Mouse (Mus musculus) forebrain, embryonic 15.5 days (tissue): ENCODE data around the gene Wdr4. TPM values are rescaled to one million over a fixed set of nuclear protein-coding genes. Genes with fewer than 3 reads are reported as not detected.
"Not testable (repeated sequence)": the region's sequence is repeated elsewhere in the genome, so short reads cannot be mapped to it uniquely, and the experiment has no call there.

ENCODE experiments used
- ATAC-seq: fragments of 200-750 bp; cut with Nextera tagmentation; replicated peaks from 2 replicates; pipeline ENCODE4 v1.8.0; 2017; ENCODE audit warnings: mild to moderate bottlenecking, moderate TSS enrichment, moderate library complexity
- H3K27ac ChIP-seq: fragments of 300-500 bp; sonication (generic); replicated peaks from 2 replicates; pipeline ENCODE4 v1.5.1; 2015; ENCODE audit warnings: mild to moderate bottlenecking, inconsistent platforms
- H3K27me3 ChIP-seq: fragments of 300-500 bp; sonication (generic); 2 replicates; pipeline ENCODE4 v1.6.1; 2015; ENCODE audit warnings: inconsistent platforms
- H3K36me3 ChIP-seq: fragments of 300-500 bp; sonication (generic); 2 replicates; pipeline ENCODE4 v1.6.1; 2015; ENCODE audit warnings: mild to moderate bottlenecking, inconsistent platforms
- H3K4me1 ChIP-seq: fragments of 300-500 bp; sonication (generic); 2 replicates; pipeline ENCODE4 v1.6.1; 2015; ENCODE audit warnings: inconsistent platforms
- H3K4me2 ChIP-seq: fragments of 300-500 bp; sonication (generic); replicated peaks from 2 replicates; pipeline ENCODE4 v1.6.1; 2015; ENCODE audit warnings: mild to moderate bottlenecking, inconsistent platforms
- H3K4me3 ChIP-seq: fragments of 300-500 bp; sonication (generic); 2 replicates; pipeline ENCODE4 v1.5.1; 2015; ENCODE audit warnings: mild to moderate bottlenecking, inconsistent platforms
- H3K9ac ChIP-seq: fragments of 300-500 bp; sonication (generic); replicated peaks from 2 replicates; pipeline ENCODE4 v1.6.1; 2015; ENCODE audit warnings: mild to moderate bottlenecking, inconsistent platforms
- H3K9me3 ChIP-seq: fragments of 300-500 bp; sonication (generic); 2 replicates; pipeline ENCODE4 v1.6.1; 2016; ENCODE audit warnings: inconsistent platforms
- WGBS: fragments of 180-500 bp; shearing (Covaris S2); methylation state at CpG from one replicate; pipeline ENCODE4 v1.1.7; 2015; ENCODE audit warnings: mixed read lengths; 5-methylcytosine and 5-hydroxymethylcytosine counted together
- polyA plus RNA-seq: library from polyadenylated mRNA; unstranded; fragments of >200 nt; fragmentation: Nextera tagmentation; extraction: Ambion mirVana; gene quantifications from 2 replicates; pipeline ENCODE4 v1.2.1, GENCODE M21; 2015

The Wdr4 gene
- polyA plus RNA-seq, 1 experiment from 2014 or later, result 41.5 TPM

DNA sequence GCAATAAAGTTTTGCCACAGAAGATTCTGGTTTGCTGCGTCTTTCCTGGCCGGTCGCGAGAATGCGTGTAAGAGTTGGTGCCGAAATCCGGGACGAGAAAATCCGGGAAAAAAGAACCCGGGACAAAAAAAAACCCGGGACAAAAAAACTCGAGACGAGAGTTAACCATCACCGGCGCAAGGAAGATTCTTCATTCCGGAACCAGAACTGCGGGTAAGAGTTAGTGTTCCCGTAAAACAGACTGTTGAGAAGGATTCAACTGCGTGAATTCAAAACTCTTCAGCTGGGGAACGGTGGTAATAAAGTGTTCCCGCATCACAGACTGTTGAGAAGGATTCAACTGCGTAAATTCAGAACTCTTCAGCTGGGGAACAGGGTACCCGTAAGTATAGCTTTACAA is 32.8 kb upstream of the Wdr4 start:
- not testable (repeated sequence) for H3K4me1 ChIP-seq, H3K27ac ChIP-seq, H3K4me2 ChIP-seq, ATAC-seq, H3K9me3 ChIP-seq, H3K4me3 ChIP-seq, H3K27me3 ChIP-seq, H3K9ac ChIP-seq, H3K36me3 ChIP-seq
- WGBS, result 95% methylated on average over 23 of the region's 23 CpGs

DNA sequence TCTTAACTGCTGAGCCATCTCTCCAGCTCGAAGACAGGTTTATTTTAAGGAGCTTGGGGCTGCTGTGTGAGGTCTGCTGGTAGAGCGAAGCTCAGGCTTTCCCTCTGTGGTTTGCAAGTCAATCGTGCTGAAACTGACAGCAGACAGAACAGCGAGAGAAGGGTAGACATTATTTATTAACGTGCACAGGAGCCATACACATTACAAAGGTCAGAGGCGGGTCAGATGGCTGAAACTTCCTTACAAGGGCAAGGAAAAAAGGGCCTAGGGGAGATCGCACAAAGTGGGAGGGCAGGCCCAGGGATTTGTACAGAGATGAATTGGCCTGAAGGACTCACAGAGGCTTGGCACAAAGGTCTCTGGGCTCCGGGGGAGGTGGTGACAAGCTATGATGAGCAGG is 29.6 kb upstream of the Wdr4 start:
- ATAC-seq, result no peak
- Histone ChIP-seq H3K4me1 (no peaks in the 10 kb centered on the region), H3K9me3 (no peaks in the 10 kb centered on the region), H3K36me3 (no peaks in the 10 kb centered on the region), H3K4me3 (no peak overlapping the region), H3K4me2 (no peak overlapping the region), H3K9ac (no peak overlapping the region), H3K27me3 (no peaks in the 10 kb centered on the region), H3K27ac (no peak overlapping the region)
- 72% methylated on average over 8 of the region's 8 CpGs for WGBS

DNA sequence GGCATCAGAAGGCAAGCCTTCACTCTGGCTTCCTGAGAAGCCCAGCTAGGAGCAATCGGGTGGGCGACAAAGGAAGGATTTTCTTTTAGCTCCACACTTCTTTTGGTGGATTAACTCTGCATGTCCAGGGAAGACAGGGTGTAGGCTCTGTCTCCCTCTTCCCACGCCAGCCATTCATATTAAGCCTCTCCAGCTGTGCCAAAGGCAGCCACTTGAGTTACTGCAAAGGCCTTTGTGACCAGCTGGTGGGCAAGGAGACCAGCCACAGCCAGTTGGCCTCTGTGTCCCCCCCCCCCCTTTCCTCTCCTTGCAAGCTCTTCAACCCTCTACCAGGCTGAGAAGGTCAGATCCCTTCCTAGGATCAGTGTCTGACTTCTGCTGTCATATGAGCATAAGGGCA is 28.2 kb upstream of the Wdr4 start:
- Histone ChIP-seq H3K4me1 (no peaks in the 10 kb centered on the region), H3K36me3 (no peaks in the 10 kb centered on the region), H3K9ac (no peak overlapping the region), H3K27ac (no peak overlapping the region), H3K4me3 (no peak overlapping the region), H3K27me3 (no peaks in the 10 kb centered on the region), H3K4me2 (no peak overlapping the region), H3K9me3 (no peaks in the 10 kb centered on the region)
- no peak for ATAC-seq
- WGBS, result 14% methylated on average over 3 of the region's 3 CpGs

DNA sequence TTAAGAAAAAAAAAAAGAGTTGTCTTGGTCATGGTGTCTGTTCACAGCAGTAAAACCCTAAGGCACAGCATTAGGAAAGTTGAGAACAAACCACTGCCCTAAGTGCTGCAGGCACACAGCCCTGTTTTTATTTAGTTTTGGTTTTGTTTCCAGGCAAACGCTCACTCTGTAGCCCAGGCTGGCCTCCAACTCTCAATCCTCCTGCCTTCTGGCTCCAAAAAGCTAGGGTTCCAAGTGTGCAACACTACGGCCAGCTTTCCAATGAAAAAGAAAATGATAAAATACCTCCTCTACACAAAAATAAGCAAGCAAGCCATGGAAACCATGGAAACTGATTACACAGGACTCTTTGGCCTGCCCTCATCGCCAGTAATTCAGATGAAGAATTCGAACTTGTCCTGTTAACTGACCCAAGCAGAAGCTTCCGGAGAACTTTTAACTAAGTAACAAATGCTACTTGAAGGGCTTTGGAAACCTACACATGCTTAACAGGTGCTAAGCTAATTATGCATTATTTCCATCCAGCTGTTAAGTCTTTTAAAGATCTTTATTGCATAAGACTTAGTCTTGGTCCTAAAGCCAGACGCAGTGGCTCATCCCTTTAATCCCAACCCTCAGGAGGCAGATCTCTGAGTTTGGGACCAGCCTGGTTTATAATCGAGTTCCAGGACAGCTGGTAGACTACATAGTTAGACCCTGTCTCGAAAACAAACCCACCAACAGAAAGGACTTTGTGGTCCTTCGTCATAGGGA is 26.8 kb upstream of the Wdr4 start:
- Histone ChIP-seq H3K36me3 (no peaks in the 10 kb centered on the region), H3K4me1 (peaks cover 6% of the 10 kb centered on the region), H3K27me3 (no peaks in the 10 kb centered on the region), H3K27ac (no peak overlapping the region), H3K9ac (no peak overlapping the region), H3K4me3 (no peak overlapping the region), H3K4me2 (no peak overlapping the region), H3K9me3 (no peaks in the 10 kb centered on the region)
- WGBS, result 84% methylated on average over 9 of the region's 9 CpGs
- ATAC-seq, result no peak

DNA sequence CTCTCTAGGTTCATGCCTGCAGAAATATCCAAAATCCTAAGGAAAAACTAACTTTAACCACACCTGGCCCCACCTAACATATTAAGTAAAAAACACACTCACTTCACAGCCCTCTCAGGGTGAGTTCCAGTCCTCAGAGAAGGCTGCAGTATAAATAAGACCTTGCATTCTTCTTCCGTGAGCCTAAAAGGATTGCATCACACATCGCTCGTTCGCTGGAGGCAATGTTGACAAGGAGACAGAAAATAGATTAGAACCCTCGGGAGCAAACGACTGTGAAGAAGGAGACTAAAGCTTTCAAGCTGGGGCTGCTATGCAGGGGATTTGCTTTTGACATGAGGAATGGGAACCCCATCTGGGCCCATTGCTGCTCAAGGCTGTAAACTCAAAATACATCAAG is 23.8 kb upstream of the Wdr4 start:
- no peaks in the 10 kb centered on the region for H3K9me3 ChIP-seq
- no peak overlapping the region for H3K27ac ChIP-seq
- H3K4me3 ChIP-seq, result no peak overlapping the region
- H3K9ac ChIP-seq, result no peak overlapping the region
- H3K36me3 ChIP-seq, result no peaks in the 10 kb centered on the region
- no peaks in the 10 kb centered on the region for H3K27me3 ChIP-seq
- H3K4me1 ChIP-seq, result peaks cover 15% of the 10 kb centered on the region
- H3K4me2 ChIP-seq, result no peak overlapping the region
- no peak for ATAC-seq
- WGBS, result 29% methylated on average over 6 of the region's 6 CpGs

DNA sequence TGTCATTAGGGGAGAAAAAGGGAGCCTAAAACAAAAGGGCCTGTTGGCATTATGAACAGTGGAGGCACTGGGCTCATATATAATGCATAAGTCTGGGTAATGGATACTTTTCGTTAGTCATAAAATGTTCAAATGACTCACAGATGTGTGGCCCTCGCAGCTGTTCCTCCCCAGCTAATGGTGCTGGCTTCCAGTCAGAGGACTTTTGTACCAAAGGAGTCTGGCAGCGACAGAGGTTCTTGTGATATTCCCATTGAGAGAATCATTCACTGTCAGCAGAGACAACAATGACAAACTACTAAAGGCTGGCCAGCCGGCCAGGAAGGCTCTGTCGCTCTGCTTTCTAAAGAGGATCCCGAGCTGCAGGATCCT is 21.7 kb upstream of the Wdr4 start:
- Histone ChIP-seq H3K4me3 (no peak overlapping the region), H3K27me3 (no peaks in the 10 kb centered on the region), H3K4me2 (no peak overlapping the region), H3K9me3 (no peaks in the 10 kb centered on the region), H3K4me1 (peaks cover 18% of the 10 kb centered on the region), H3K27ac (peak overlapping the region; percentile 77), H3K9ac (no peak overlapping the region), H3K36me3 (no peaks in the 10 kb centered on the region)
- 27% methylated on average over 6 of the region's 6 CpGs for WGBS
- peak; percentile 57 for ATAC-seq

DNA sequence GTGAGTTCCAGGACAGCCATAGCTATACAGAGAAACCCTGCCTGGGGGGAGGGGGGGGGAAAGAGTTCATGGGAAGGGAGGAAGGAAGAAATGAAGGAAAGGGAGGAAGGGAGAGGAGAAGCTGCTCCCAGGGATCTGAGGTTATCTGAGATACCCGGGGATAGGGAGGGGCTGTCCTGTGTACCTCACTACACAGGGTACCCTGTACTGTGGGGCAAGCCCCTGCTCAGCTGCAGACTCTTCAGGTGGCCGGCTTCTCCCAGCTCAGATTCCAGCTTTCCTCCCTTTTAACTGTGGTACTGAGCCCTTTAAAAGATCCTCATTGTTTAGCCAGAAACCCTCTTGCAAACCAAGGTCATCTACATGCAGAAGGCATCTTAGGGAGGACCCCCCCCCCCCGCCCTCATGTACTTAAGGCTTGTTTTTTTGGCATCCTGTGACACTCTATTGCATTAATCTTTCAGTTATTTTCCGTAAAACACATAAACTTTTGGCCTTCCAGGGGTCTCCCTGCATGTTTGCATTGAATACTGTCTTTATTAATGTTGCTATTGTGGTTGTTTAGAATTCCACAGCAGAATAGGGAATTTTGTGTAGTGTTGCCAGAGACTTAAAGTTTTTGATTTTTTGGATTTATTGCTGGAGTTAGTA is 21.2 kb upstream of the Wdr4 start:
- no peak for ATAC-seq
- no peak overlapping the region for H3K4me2 ChIP-seq
- H3K9ac ChIP-seq, result no peak overlapping the region
- 48% methylated on average over 4 of the region's 4 CpGs for WGBS
- no peaks in the 10 kb centered on the region for H3K36me3 ChIP-seq
- H3K9me3 ChIP-seq, result no peaks in the 10 kb centered on the region
- H3K27ac ChIP-seq, result peak overlapping the region; percentile 77
- no peak overlapping the region for H3K4me3 ChIP-seq
- H3K27me3 ChIP-seq, result no peaks in the 10 kb centered on the region
- H3K4me1 ChIP-seq, result peaks cover 20% of the 10 kb centered on the region

DNA sequence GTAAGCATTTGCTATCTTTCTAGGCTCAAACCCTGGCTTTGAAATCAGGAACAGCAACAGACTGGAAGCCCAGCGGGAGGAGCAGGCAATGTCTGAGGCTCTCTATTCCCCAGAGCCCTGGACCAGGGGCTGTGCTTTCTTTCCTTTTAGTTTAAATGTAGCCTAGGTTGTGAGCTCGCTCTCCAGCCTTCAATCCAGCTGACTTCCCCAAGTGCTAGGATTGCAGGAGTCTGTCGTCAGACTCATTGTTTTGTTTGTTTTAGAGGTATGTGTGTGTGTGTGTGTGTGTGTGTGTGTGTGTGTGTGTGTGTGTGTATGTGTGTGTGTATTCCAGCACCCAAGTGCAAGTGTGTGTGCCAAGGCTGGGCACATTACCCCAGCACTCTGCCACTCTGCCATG is 20.3 kb upstream of the Wdr4 start:
- Histone ChIP-seq H3K4me1 (peaks cover 28% of the 10 kb centered on the region), H3K9me3 (no peaks in the 10 kb centered on the region), H3K27ac (0 out of 2 replicates have a peak overlapping the region, but pooled peaks have one; percentile 27), H3K4me2 (no peak overlapping the region), H3K36me3 (no peaks in the 10 kb centered on the region), H3K27me3 (no peaks in the 10 kb centered on the region), H3K4me3 (no peak overlapping the region), H3K9ac (no peak overlapping the region)
- no peak for ATAC-seq
- 58% methylated on average over 3 of the region's 3 CpGs for WGBS

DNA sequence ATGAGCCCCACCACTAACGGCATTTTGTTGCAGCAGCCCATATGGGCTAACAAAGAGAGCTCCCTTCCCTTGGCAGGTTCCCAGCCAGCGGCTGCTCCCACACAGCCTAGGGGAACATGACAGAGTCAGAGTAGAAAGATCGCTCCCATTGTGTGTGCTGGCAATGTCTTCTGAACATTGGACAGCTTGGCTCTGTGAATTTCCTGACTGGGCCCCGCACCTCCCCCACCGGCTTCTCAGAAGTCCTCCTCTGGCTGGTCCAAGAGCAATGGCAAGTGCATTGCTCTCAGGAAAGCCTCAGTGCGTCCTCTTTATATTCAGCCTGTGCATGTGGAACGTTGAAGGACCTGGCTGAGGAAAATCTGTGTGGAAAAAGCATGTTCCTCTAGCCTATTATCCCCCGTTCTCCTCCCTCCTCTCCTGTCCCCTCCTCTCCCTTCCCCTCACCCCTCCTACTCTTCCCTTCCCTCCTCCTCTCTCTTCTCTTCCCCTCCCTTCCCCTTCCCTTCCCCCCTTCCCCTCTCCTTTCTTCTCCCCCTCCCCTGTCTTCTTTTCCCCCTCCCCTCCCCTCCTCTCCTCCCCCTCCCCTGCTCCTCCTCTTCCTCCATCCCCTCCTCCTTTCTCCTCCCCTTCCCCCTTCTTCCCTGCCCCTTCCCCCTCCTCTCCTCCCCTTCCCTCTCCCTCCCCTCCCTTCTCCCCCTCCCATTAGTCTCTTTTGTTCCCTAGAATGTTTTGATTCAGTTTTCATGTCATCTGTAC is 16.3 kb upstream of the Wdr4 start:
- Histone ChIP-seq H3K27me3 (no peaks in the 10 kb centered on the region), H3K4me2 (peak overlapping the region; percentile 39), H3K9ac (peak overlapping the region; percentile 37), H3K9me3 (no peaks in the 10 kb centered on the region), H3K27ac (peak overlapping the region; percentile 99), H3K4me1 (peaks cover 21% of the 10 kb centered on the region), H3K36me3 (peaks cover 8% of the 10 kb centered on the region), H3K4me3 (peak overlapping the region; percentile 14; the same call in 1 of the 2 replicates)
- peak; percentile 95 for ATAC-seq
- WGBS, result 3% methylated on average over 8 of the region's 8 CpGs

DNA sequence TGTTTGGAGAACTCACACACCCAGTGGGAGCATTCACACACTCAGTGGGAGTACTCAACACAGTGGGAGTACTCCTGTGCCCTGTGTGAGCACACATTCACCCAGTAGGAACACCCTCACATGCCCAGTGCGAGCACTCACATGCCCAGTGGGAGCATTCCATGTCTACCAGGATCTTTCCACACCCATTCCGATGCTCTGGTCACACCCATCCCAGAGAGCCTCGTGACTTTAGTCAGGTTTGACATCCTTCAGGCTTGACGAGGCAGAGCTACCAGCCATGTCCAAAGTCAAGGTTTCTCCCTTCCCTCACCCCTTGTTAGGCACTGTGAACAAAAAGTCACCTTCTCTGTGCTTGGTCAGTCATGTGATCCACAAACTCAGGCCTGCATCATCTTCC is 15.6 kb upstream of the Wdr4 start:
- peaks cover 9% of the 10 kb centered on the region for H3K36me3 ChIP-seq
- H3K9me3 ChIP-seq, result no peaks in the 10 kb centered on the region
- peak; percentile 67 for ATAC-seq
- peak overlapping the region; percentile 39 for H3K4me2 ChIP-seq
- peak overlapping the region; percentile 37; the same call in 1 of the 2 replicates for H3K9ac ChIP-seq
- no peaks in the 10 kb centered on the region for H3K27me3 ChIP-seq
- 66% methylated on average over 4 of the region's 4 CpGs for WGBS
- no peak overlapping the region for H3K4me3 ChIP-seq
- H3K4me1 ChIP-seq, result peaks cover 17% of the 10 kb centered on the region
- peak overlapping the region; percentile 99 for H3K27ac ChIP-seq

DNA sequence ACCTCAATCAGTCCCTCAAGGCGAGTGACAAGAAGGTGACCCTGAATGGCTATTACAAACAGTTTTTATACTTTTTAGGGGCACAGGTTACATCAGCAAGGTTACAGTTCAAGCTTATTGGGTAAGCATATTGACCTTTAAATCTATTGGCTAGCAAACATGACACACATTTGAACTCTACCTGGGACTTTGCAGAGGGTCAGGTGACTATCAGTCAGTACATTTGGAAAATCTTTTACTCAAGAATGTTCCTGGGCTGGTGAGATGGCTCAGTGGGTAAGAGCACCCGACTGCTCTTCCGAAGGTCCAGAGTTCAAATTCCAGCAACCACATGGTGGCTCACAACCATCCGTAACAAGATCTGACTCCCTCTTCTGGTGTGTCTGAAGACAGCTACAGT is 12.6 kb upstream of the Wdr4 start:
- peaks cover 22% of the 10 kb centered on the region for H3K4me1 ChIP-seq
- not testable (repeated sequence) for ATAC-seq, H3K4me3 ChIP-seq, H3K9me3 ChIP-seq, H3K9ac ChIP-seq, H3K4me2 ChIP-seq, H3K27ac ChIP-seq, H3K27me3 ChIP-seq
- peaks cover 16% of the 10 kb centered on the region for H3K36me3 ChIP-seq
- 92% methylated on average over 4 of the region's 4 CpGs for WGBS

DNA sequence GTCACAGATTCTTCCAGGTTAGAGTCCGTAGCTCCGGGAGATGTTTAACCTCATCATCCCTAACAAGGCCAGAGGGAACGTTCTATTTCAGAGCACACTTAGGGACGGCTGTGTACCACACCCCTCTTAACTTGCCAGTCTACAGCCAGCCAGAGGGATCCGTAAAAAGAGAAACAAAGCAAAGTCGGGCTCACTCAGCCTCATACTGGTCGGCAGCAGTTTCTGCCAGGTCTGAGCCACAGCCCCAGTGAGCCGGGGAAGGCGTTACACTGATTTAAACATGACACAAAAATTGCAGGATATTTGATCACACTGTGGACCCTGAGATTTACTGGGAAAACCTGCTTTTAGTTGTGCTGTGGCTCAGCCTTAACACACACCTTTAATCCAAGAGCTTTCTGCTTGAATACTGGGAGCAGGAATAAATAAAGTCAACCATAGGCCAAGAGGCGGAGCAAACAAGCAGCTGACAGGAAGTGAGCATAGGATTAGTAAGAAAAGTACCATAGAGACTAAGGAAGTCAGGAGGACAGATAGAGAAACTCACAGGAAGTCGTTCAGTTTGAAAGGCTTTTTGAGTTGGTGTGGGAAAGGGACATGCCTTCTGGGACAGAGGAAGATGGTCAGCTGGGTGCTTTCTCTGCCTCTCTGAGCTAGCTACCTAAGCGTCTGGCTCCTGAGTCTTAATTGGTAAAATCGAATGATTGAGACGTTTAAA is 11.8 kb upstream of the Wdr4 start:
- peaks cover 19% of the 10 kb centered on the region for H3K4me1 ChIP-seq
- H3K9me3 ChIP-seq, result no peaks in the 10 kb centered on the region
- peaks cover 23% of the 10 kb centered on the region for H3K36me3 ChIP-seq
- no peak overlapping the region for H3K9ac ChIP-seq
- ATAC-seq, result no peak
- WGBS, result 87% methylated on average over 14 of the region's 14 CpGs
- no peak overlapping the region for H3K27ac ChIP-seq
- no peaks in the 10 kb centered on the region for H3K27me3 ChIP-seq
- no peak overlapping the region for H3K4me2 ChIP-seq
- no peak overlapping the region for H3K4me3 ChIP-seq
